Mouse (Mus musculus): Measurements from ENCODE around the gene Tceal5. TPM values are rescaled to one million over a fixed set of nuclear protein-coding genes. Genes with fewer than 3 reads are reported as not detected.
"Not testable (repeated sequence)": the region's sequence is repeated elsewhere in the genome, so short reads cannot be mapped to it uniquely, and the experiment has no call there.

Tceal5 gene
- polyA plus RNA-seq, 1 experiment from 2014 or later, result 14.7 TPM

- no peak overlapping the region for H3K9ac ChIP-seq (ENCODE audit: low read length)
- H3K4me1 ChIP-seq (ENCODE audit: control insufficient read depth, insufficient read depth, low read length), result peaks cover 4% of the 10 kb centered on the region
- H3K4me3 ChIP-seq (ENCODE audit: low read length), result no peak overlapping the region
- ATAC-seq (replicated peaks; ENCODE audit: extremely low read depth, insufficient read depth, low FRiP score), result peak; percentile 67; the same call in 1 of the 2 replicates
- WGBS, result 36% methylated on average over 5 of the region's 5 CpGs
- no peak overlapping the region for H3K4me2 ChIP-seq (ENCODE audit: low read depth, low read length)
- no peaks in the 10 kb centered on the region for H3K9me3 ChIP-seq (replicated peaks; ENCODE audit: control insufficient read depth, low read length)
- H3K36me3 ChIP-seq (ENCODE audit: control insufficient read depth, insufficient read depth), result no peaks in the 10 kb centered on the region
- peak overlapping the region; percentile 40 for H3K27ac ChIP-seq (ENCODE audit: low read length)
- H3K27me3 ChIP-seq (ENCODE audit: control insufficient read depth, insufficient read depth, low read length), result no peaks in the 10 kb centered on the region
These were observed 24.1 kb upstream of the Tceal5 start for GRCm38 (mm10) chrX:136227768-136228167.

DNA sequence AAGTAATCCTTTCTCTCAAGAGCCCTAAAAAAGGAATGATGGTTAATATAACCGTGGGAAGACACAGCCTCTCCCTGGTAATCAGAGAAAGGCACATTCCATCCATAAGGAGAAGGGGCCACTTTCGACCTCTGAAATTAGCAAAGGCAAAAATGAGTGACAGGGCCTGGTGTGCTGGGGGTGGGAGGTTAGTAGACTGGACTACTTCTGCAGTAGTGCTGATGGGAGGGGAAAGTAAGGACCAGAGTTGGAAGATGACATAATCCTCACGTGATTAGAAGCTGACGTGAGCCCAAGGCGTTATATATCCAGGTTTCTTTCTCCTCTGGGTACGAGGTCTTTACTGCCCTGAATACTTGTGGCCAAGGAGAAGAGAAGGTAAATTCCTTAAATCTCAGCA is 20.0 kb upstream of the Tceal5 start:
- peak; percentile 58; the same call in 1 of the 2 replicates for ATAC-seq (replicated peaks; ENCODE audit: extremely low read depth, insufficient read depth, low FRiP score)
- WGBS, result 55% methylated on average over 6 of the region's 6 CpGs
- Histone ChIP-seq H3K4me3 (ENCODE audit: low read length) (no peak overlapping the region), H3K27ac (ENCODE audit: low read length) (peak overlapping the region; percentile 55; the same call in 1 of the 2 replicates), H3K4me2 (ENCODE audit: low read depth, low read length) (no peak overlapping the region), H3K9me3 (replicated peaks; ENCODE audit: control insufficient read depth, low read length) (no peaks in the 10 kb centered on the region), H3K9ac (ENCODE audit: low read length) (no peak overlapping the region), H3K4me1 (ENCODE audit: control insufficient read depth, insufficient read depth, low read length) (peaks cover 7% of the 10 kb centered on the region), H3K36me3 (ENCODE audit: control insufficient read depth, insufficient read depth) (no peaks in the 10 kb centered on the region), H3K27me3 (ENCODE audit: control insufficient read depth, insufficient read depth, low read length) (no peaks in the 10 kb centered on the region)

DNA sequence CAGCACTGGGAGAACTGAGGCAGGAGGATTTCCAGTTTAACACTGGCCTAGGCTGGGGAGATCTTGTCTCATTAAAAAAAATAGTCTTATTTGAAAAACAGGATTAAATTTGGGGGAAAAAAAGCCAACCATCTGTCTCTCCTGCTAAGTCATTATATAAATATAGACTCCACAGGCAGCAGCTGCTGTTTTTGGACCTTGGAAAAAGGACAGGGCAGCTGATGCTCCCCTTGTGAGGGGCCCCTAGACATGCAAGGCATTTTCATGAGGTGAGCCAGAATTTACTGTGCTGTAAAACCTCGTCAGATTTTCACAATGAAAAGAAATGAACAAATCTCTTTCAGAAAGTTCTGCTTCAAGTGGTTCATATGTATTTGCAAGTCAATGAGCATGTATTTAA is 12.6 kb upstream of the Tceal5 start:
- Histone ChIP-seq H3K4me2 (ENCODE audit: low read depth, low read length) (no peak overlapping the region), H3K36me3 (ENCODE audit: control insufficient read depth, insufficient read depth) (no peaks in the 10 kb centered on the region), H3K4me3 (ENCODE audit: low read length) (no peak overlapping the region), H3K9ac (ENCODE audit: low read length) (no peak overlapping the region), H3K27ac (ENCODE audit: low read length) (peak overlapping the region; percentile 74), H3K27me3 (ENCODE audit: control insufficient read depth, insufficient read depth, low read length) (no peaks in the 10 kb centered on the region), H3K4me1 (ENCODE audit: control insufficient read depth, insufficient read depth, low read length) (peaks cover 3% of the 10 kb centered on the region; the same call in 1 of the 2 replicates), H3K9me3 (replicated peaks; ENCODE audit: control insufficient read depth, low read length) (no peaks in the 10 kb centered on the region)
- WGBS, result 33% methylated on average over 1 of the region's 1 CpGs
- ATAC-seq (replicated peaks; ENCODE audit: extremely low read depth, insufficient read depth, low FRiP score), result no peak

DNA sequence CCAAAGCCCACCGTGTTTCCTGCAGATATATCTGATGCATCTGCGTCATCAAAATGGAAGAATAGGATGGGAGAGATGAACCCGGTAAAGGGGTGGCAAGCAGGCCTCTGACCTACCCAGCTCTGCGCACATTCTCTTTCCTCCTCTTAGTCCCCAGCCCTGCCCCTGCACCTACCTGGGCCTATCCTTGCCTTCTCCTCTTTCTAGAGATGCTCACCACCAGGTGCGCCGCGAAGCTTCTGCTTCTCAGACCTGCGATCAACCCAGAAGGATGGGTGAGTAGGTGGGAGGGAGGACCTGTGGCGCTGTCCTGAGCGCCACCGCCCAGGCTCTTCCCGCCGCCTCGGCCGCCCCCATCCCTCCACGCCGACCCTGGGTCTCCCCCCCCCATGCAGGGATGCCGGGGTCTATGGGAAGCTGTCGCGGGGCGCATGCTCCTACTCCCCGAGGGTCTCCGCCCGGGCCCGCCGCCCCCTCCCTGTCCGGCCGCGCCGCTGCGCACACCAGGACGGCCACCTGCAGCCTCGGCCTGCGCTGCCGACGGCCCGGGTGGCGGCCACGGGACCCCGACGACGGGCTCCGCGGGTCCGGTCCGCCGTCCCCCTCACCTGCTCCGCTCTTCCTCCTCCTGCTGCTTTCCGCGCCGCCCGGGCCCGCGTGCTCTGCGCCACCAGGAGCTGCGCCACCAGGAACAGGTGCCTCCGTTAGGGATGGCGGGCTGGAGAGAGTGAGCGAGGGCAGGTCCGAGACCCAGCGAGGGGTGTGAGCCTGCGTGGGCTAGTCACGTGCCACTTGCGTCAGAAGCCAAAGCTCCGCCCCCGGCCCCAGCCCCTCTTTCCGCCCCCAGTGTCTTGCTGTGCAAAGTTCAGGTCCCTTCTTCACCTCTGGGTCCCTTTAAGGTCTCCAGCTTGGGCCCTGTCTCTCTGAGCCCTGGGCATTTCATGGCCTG is 11.3 kb upstream of the Tceal5 start, which contains the start of the genes Tceal7 and Bex1:
Gene Tceal7 (plus strand): TSS at position 51 of the 949 bp plus-strand sequence.
Gene Bex1 (minus strand): TSS at position 785 of the 949 bp plus-strand sequence.
- WGBS, result 11% methylated on average over 14 of the region's 67 CpGs
- peak; percentile 89 for ATAC-seq (replicated peaks; ENCODE audit: extremely low read depth, insufficient read depth, low FRiP score)
- peak within 1 kb of the TSS; percentile 74 for H3K27ac ChIP-seq (ENCODE audit: low read length)
- peak within 1 kb of the TSS; percentile 47 for H3K4me3 ChIP-seq (ENCODE audit: low read length)
- not testable (repeated sequence) for H3K36me3 ChIP-seq (ENCODE audit: control insufficient read depth, insufficient read depth); H3K4me1 ChIP-seq (ENCODE audit: control insufficient read depth, insufficient read depth, low read length); H3K9me3 ChIP-seq (replicated peaks; ENCODE audit: control insufficient read depth, low read length); H3K27me3 ChIP-seq (ENCODE audit: control insufficient read depth, insufficient read depth, low read length)
- H3K9ac ChIP-seq (ENCODE audit: low read length), result peak within 1 kb of the TSS; percentile 50
- peak within 1 kb of the TSS; percentile 53 for H3K4me2 ChIP-seq (ENCODE audit: low read depth, low read length)

- ATAC-seq (replicated peaks; ENCODE audit: extremely low read depth, insufficient read depth, low FRiP score), result no peak
- Histone ChIP-seq H3K27ac (ENCODE audit: low read length) (no peak overlapping the region), H3K36me3 (ENCODE audit: control insufficient read depth, insufficient read depth) (no peaks in the 10 kb centered on the region), H3K4me2 (ENCODE audit: low read depth, low read length) (no peak overlapping the region), H3K4me3 (ENCODE audit: low read length) (no peak overlapping the region), H3K9me3 (replicated peaks; ENCODE audit: control insufficient read depth, low read length) (no peaks in the 10 kb centered on the region), H3K27me3 (ENCODE audit: control insufficient read depth, insufficient read depth, low read length) (no peaks in the 10 kb centered on the region), H3K4me1 (ENCODE audit: control insufficient read depth, insufficient read depth, low read length) (no peaks in the 10 kb centered on the region), H3K9ac (ENCODE audit: low read length) (no peak overlapping the region)
- WGBS, result 61% methylated on average over 2 of the region's 2 CpGs
These were observed 9.7 kb upstream of the Tceal5 start for GRCm38 (mm10) chrX:136213396-136213795.

GRCm38 (mm10) chrX:136204406-136204805 is 730 bp upstream of the Tceal5 start:
- Histone ChIP-seq H3K9me3 (replicated peaks; ENCODE audit: control insufficient read depth, low read length) (no peaks in the 10 kb centered on the region), H3K4me1 (ENCODE audit: control insufficient read depth, insufficient read depth, low read length) (no peaks in the 10 kb centered on the region), H3K9ac (ENCODE audit: low read length) (no peak overlapping the region), H3K36me3 (ENCODE audit: control insufficient read depth, insufficient read depth) (no peaks in the 10 kb centered on the region), H3K27ac (ENCODE audit: low read length) (no peak overlapping the region), H3K27me3 (ENCODE audit: control insufficient read depth, insufficient read depth, low read length) (no peaks in the 10 kb centered on the region), H3K4me2 (ENCODE audit: low read depth, low read length) (no peak overlapping the region), H3K4me3 (ENCODE audit: low read length) (no peak overlapping the region)
- WGBS, result 71% methylated on average over 6 of the region's 6 CpGs
- no peak for ATAC-seq (replicated peaks; ENCODE audit: extremely low read depth, insufficient read depth, low FRiP score)

GRCm38 (mm10) chrX:136203257-136203656 is 419 bp downstream of the Tceal5 start:
- 14% methylated on average over 7 of the region's 7 CpGs for WGBS
- Histone ChIP-seq H3K4me1 (ENCODE audit: control insufficient read depth, insufficient read depth, low read length) (no peaks in the 10 kb centered on the region), H3K9ac (ENCODE audit: low read length) (peak overlapping the region; percentile 63), H3K9me3 (replicated peaks; ENCODE audit: control insufficient read depth, low read length) (no peaks in the 10 kb centered on the region), H3K36me3 (ENCODE audit: control insufficient read depth, insufficient read depth) (no peaks in the 10 kb centered on the region), H3K4me3 (ENCODE audit: low read length) (peak overlapping the region; percentile 54), H3K4me2 (ENCODE audit: low read depth, low read length) (peak overlapping the region; percentile 64), H3K27me3 (ENCODE audit: control insufficient read depth, insufficient read depth, low read length) (no peaks in the 10 kb centered on the region), H3K27ac (ENCODE audit: low read length) (peak overlapping the region; percentile 59)
- no peak; the same call in 1 of the 2 replicates for ATAC-seq (replicated peaks; ENCODE audit: extremely low read depth, insufficient read depth, low FRiP score)

GRCm38 (mm10) chrX:136196873-136197272 is 6.8 kb downstream of the Tceal5 start:
- Histone ChIP-seq H3K4me2 (ENCODE audit: low read depth, low read length) (no peak overlapping the region), H3K4me3 (ENCODE audit: low read length) (no peak overlapping the region), H3K9ac (ENCODE audit: low read length) (no peak overlapping the region), H3K36me3 (ENCODE audit: control insufficient read depth, insufficient read depth) (no peaks in the 10 kb centered on the region), H3K9me3 (replicated peaks; ENCODE audit: control insufficient read depth, low read length) (no peaks in the 10 kb centered on the region), H3K27me3 (ENCODE audit: control insufficient read depth, insufficient read depth, low read length) (no peaks in the 10 kb centered on the region), H3K4me1 (ENCODE audit: control insufficient read depth, insufficient read depth, low read length) (no peaks in the 10 kb centered on the region), H3K27ac (ENCODE audit: low read length) (no peak overlapping the region)
- ATAC-seq (replicated peaks; ENCODE audit: extremely low read depth, insufficient read depth, low FRiP score), result no peak
- 33% methylated on average over 1 of the region's 1 CpGs for WGBS

All from heart, embryonic 16.5 days (tissue).